Mouse (Mus musculus) forebrain, embryonic 11.5 days (tissue): ENCODE measurements around the gene Rtf2. TPM values are rescaled to one million over a fixed set of nuclear protein-coding genes. Genes with fewer than 3 reads are reported as not detected.

Source experiments
- ATAC-seq: fragments of 200-750 bp; cut with Nextera tagmentation; replicated peaks from 2 replicates; pipeline ENCODE4 v1.8.0; 2017; ENCODE audit warnings: moderate TSS enrichment; ENCODE audit not compliant: low FRiP score
- DNase-seq: peaks from one replicate; pipeline ENCODE4 v3.0.0-alpha.2; 2017; ENCODE audit warnings: low spot score
- H3K27ac ChIP-seq: fragments of 300-500 bp; sonication (generic); 2 replicates; pipeline ENCODE4 v1.5.1; 2014; ENCODE audit warnings: low read depth, low read length
- H3K27me3 ChIP-seq: fragments of 300-500 bp; sonication (generic); 2 replicates; pipeline ENCODE4 v1.6.1; 2014; ENCODE audit warnings: mild to moderate bottlenecking, low read length, mixed read lengths; ENCODE audit not compliant: control insufficient read depth, insufficient read depth
- H3K36me3 ChIP-seq: fragments of 300-500 bp; sonication (generic); 2 replicates; pipeline ENCODE4 v1.6.1; 2014; ENCODE audit warnings: mild to moderate bottlenecking, low read length, moderate library complexity, mixed read lengths; ENCODE audit not compliant: control insufficient read depth, insufficient read depth
- H3K4me1 ChIP-seq: fragments of 300-500 bp; sonication (generic); replicated peaks from 2 replicates; pipeline ENCODE4 v1.6.1; 2014; ENCODE audit warnings: low read length, mixed read lengths; ENCODE audit not compliant: control insufficient read depth, insufficient read depth
- H3K4me2 ChIP-seq: fragments of 300-500 bp; sonication (generic); 2 replicates; pipeline ENCODE4 v1.6.1; 2014; ENCODE audit warnings: low read depth, mild to moderate bottlenecking, low read length, moderate library complexity, mixed read lengths; ENCODE audit not compliant: severe bottlenecking
- H3K4me3 ChIP-seq: fragments of 300-500 bp; sonication (generic); 2 replicates; pipeline ENCODE4 v1.5.1; 2014; ENCODE audit warnings: low read depth, low read length
- H3K9ac ChIP-seq: fragments of 300-500 bp; sonication (generic); 2 replicates; pipeline ENCODE4 v1.6.1; 2014; ENCODE audit warnings: low read length
- H3K9me3 ChIP-seq: fragments of 300-500 bp; sonication (generic); 2 replicates; pipeline ENCODE4 v1.6.1; 2016; ENCODE audit warnings: low read length, mixed read lengths; ENCODE audit not compliant: control insufficient read depth
- WGBS: fragments of 180-500 bp; shearing (Covaris S2); extraction: QIAGEN DNeasy Blood & Tissue Kit; methylation state at CpG from one replicate; pipeline ENCODE4 v1.1.7; 2014; 5-methylcytosine and 5-hydroxymethylcytosine counted together
- polyA plus RNA-seq: library from polyadenylated mRNA; unstranded; fragments of >200 nt; fragmentation: Nextera tagmentation; extraction: Ambion mirVana; gene quantifications from 2 replicates; pipeline ENCODE4 v1.2.1, GENCODE M21; 2014

Rtf2 gene
- polyA plus RNA-seq, 1 experiment from 2014 or later: 86.0 TPM

- Histone ChIP-seq H3K9me3 (no peaks in the 10 kb centered on the region), H3K4me1 (0 out of 2 replicates have a peak, but pooled peaks cover 2% of the 10 kb centered on the region), H3K4me3 (no peak overlapping the region), H3K4me2 (no peak overlapping the region), H3K9ac (no peak overlapping the region), H3K36me3 (no peaks in the 10 kb centered on the region), H3K27me3 (no peaks in the 10 kb centered on the region), H3K27ac (no peak overlapping the region)
- ATAC-seq (no peak), DNase-seq (no peak)
- WGBS: 83% methylated on average over 16 of the region's 16 CpGs
These were observed 41.5 kb downstream of the Rtf2 start for GRCm38 (mm10) chr2:172481654-172482385.

GRCm38 (mm10) chr2:172483766-172484413 is 43.5 kb downstream of the Rtf2 start:
- Histone ChIP-seq H3K36me3 (no peaks in the 10 kb centered on the region), H3K27me3 (no peaks in the 10 kb centered on the region), H3K4me1 (0 out of 2 replicates have a peak, but pooled peaks cover 2% of the 10 kb centered on the region), H3K4me3 (no peak overlapping the region), H3K9ac (no peak overlapping the region), H3K9me3 (no peaks in the 10 kb centered on the region), H3K4me2 (no peak overlapping the region), H3K27ac (no peak overlapping the region)
- ATAC-seq: no peak
- no peak for DNase-seq
- WGBS: 89% methylated on average over 14 of the region's 14 CpGs

- Histone ChIP-seq H3K4me1 (0 out of 2 replicates have a peak, but pooled peaks cover 2% of the 10 kb centered on the region), H3K27me3 (no peaks in the 10 kb centered on the region), H3K9ac (no peak overlapping the region), H3K4me2 (no peak overlapping the region), H3K36me3 (no peaks in the 10 kb centered on the region), H3K4me3 (no peak overlapping the region), H3K9me3 (no peaks in the 10 kb centered on the region), H3K27ac (no peak overlapping the region)
- 49% methylated on average over 12 of the region's 12 CpGs for WGBS
- no peak for ATAC-seq
- no peak for DNase-seq
These were observed 44.5 kb downstream of the Rtf2 start for GRCm38 (mm10) chr2:172484696-172485370.

GRCm38 (mm10) chr2:172496736-172497345 is 56.5 kb downstream of the Rtf2 start:
- Histone ChIP-seq H3K36me3 (no peaks in the 10 kb centered on the region), H3K27ac (no peak overlapping the region), H3K4me2 (no peak overlapping the region), H3K9me3 (no peaks in the 10 kb centered on the region), H3K4me1 (no peaks in the 10 kb centered on the region), H3K4me3 (no peak overlapping the region), H3K9ac (no peak overlapping the region), H3K27me3 (no peaks in the 10 kb centered on the region)
- WGBS: 84% methylated on average over 8 of the region's 8 CpGs
- DNase-seq (no peak), ATAC-seq (no peak)

GRCm38 (mm10) chr2:172498823-172499222 is 58.5 kb downstream of the Rtf2 start:
- H3K9me3 ChIP-seq: no peaks in the 10 kb centered on the region
- 63% methylated on average over 3 of the region's 3 CpGs for WGBS
- no peak overlapping the region for H3K4me2 ChIP-seq
- ATAC-seq (no peak), DNase-seq (no peak)
- no peak overlapping the region for H3K4me3 ChIP-seq
- no peak overlapping the region for H3K27ac ChIP-seq
- H3K27me3 ChIP-seq: no peaks in the 10 kb centered on the region
- no peaks in the 10 kb centered on the region for H3K36me3 ChIP-seq
- no peak overlapping the region for H3K9ac ChIP-seq
- H3K4me1 ChIP-seq: no peaks in the 10 kb centered on the region

GRCm38 (mm10) chr2:172500752-172501316 is 60.5 kb downstream of the Rtf2 start:
- Histone ChIP-seq H3K36me3 (no peaks in the 10 kb centered on the region), H3K27me3 (no peaks in the 10 kb centered on the region), H3K4me1 (no peaks in the 10 kb centered on the region), H3K4me2 (no peak overlapping the region), H3K4me3 (no peak overlapping the region), H3K9me3 (no peaks in the 10 kb centered on the region), H3K9ac (no peak overlapping the region), H3K27ac (no peak overlapping the region)
- ATAC-seq (no peak), DNase-seq (no peak)
- WGBS: 57% methylated on average over 7 of the region's 7 CpGs

GRCm38 (mm10) chr2:172501341-172501740 is 61.0 kb downstream of the Rtf2 start:
- peak; percentile 84 for DNase-seq
- H3K36me3 ChIP-seq: no peaks in the 10 kb centered on the region
- H3K4me3 ChIP-seq: no peak overlapping the region
- no peaks in the 10 kb centered on the region for H3K27me3 ChIP-seq
- no peak for ATAC-seq
- H3K9me3 ChIP-seq: no peaks in the 10 kb centered on the region
- H3K9ac ChIP-seq: no peak overlapping the region
- H3K4me1 ChIP-seq: no peaks in the 10 kb centered on the region
- H3K27ac ChIP-seq: no peak overlapping the region
- WGBS: 3% methylated on average over 4 of the region's 4 CpGs
- no peak overlapping the region for H3K4me2 ChIP-seq

GRCm38 (mm10) chr2:172502168-172502567 is 61.8 kb downstream of the Rtf2 start:
- DNase-seq: no peak

More at GRCm38 (mm10) chr2:172502168-172502567, 61.8 kb downstream of the Rtf2 start:
- no peak overlapping the region for H3K27ac ChIP-seq
- no peaks in the 10 kb centered on the region for H3K27me3 ChIP-seq
- no peaks in the 10 kb centered on the region for H3K36me3 ChIP-seq
- 82% methylated on average over 14 of the region's 14 CpGs for WGBS
- H3K9me3 ChIP-seq: no peaks in the 10 kb centered on the region
- H3K4me1 ChIP-seq: no peaks in the 10 kb centered on the region
- no peak for ATAC-seq
- no peak overlapping the region for H3K9ac ChIP-seq
- H3K4me2 ChIP-seq: no peak overlapping the region
- no peak overlapping the region for H3K4me3 ChIP-seq
